Mouse (Mus musculus): ENCODE measurements at regions not wholly inside any gene's neighbourhood (a gene's known extent, or its start where the extent isn't known, plus 50 kb on each side); places are given as distances from the start of the nearest gene placed in this dataset.

DNA sequence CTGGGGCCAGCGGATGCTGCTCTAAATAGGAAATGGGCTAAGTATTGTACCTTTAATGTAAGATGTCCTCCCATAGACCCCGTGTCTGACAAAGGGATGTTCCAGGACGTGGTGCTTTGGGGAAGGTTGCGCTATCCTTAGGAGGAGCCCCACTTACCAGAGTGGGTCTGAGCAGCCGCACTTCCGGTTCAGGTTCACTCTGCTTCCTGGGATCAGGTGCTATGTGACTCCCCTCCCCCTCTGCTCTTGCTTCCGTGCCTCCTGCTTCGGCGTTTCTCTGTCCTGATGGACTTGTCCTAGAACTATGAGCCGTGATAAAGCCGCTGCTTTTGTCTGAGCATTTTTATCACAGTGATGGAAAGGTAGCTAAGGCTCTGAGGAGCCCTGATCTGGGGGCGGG, 57.4 kb upstream of the Hs6st1 start:
- no peak for ATAC-seq (ENCODE audit: extremely low read depth, insufficient number of reproducible peaks, low FRiP score, poor library complexity, severe bottlenecking)

DNA sequence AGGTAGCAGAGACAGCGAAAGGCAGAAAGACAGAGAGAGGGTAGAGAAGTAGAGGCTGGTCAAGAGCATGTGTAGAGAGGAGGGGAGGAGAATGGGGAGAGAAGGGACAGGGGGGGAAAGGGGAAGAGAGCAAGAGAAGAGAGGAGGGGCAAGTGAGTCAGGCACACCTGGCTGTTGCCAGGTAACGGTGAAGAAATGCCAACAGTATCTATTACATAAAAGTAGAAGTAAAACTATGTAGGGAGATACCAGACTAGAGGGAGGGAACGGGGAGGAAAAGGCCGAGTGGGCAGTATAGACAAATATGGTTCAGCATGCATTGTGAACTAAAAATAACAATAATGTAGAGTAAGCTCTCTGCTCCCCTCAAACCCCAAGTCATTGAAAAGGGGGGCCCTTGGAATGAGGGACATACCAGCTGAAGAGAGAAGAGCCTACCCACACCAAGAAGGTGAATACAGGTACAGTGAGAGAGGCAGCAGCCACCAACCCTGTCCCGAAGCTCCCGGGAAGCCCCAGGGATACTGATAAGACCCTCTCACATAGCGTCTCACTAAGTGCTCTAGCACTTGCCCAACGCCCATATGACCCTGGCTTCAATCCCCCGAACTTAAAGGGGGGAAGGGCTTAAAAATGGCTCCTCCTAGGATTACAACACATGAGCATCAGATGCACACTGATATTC, 56.0 kb upstream of the Hs6st1 start:
- no peak for ATAC-seq (ENCODE audit: extremely low read depth, insufficient number of reproducible peaks, low FRiP score, poor library complexity, severe bottlenecking)

DNA sequence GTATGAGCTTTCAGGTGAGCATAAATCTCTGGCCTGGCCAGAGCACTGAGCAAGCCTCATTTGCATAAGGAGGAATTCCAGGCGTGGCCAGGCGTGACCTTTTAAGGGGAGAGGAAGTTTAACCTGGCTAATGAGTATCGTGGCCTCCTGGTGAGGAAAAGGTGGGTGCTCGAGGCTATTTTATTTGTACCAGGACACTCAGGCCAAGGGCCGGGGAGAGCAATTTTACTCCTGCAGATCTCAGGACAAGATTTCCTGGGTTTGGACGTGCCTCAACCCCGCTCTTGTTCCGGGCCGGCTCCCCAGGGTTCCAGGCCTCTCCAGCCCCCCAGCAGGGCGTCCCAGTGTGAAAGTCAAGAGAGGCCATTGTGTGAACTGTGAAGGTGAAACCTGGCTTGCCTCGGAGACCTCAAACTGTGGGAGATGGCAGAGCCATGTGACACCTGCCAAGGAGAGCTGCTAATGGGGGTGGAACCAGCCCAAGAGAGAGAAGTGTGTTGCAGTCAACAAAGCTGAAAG, 54.3 kb upstream of the Hs6st1 start:
- ATAC-seq (ENCODE audit: extremely low read depth, insufficient number of reproducible peaks, low FRiP score, poor library complexity, severe bottlenecking) = no peak

DNA sequence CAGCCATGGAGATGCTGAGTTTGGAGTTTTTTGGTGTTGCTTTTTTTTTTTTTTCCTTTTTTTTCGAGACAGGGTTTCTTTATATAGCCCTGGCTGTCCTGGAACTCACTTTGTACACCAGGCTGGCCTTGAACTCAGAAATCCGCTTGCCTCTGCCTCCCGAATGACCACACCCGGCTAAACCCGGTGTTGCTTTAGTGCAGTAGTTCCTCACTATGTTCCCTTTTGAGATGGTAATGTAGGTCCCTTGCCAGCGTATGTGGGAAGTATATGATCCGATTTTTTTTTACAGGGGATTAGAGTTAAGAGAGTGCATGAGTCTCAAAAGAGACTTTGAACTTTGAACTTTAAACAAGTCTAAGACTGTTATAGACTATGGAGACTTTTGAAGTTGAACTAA, 53.8 kb upstream of the Hs6st1 start:
- ATAC-seq (ENCODE audit: extremely low read depth, insufficient number of reproducible peaks, low FRiP score, poor library complexity, severe bottlenecking) = no peak

DNA sequence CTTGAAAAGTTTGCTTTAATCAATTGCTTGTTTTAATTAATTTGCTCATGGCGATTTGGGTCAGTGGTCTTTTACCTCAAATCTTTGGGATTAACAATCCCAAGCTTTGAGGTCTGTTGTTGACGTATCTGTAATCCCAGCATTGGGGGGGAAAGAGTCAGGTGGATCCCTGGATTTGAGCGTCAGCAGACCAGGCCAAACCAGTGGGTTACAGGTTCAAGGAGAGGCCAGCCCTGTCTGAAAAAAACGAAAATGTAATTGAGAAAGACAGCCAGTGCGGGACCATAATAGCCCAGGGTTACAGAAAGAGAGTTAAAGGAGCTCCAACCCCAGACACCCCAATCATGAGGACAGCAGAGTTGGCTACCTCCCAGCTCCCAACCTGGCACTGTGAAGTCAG, 53.0 kb upstream of the Hs6st1 start:
- no peak for ATAC-seq (ENCODE audit: extremely low read depth, insufficient number of reproducible peaks, low FRiP score, poor library complexity, severe bottlenecking)

DNA sequence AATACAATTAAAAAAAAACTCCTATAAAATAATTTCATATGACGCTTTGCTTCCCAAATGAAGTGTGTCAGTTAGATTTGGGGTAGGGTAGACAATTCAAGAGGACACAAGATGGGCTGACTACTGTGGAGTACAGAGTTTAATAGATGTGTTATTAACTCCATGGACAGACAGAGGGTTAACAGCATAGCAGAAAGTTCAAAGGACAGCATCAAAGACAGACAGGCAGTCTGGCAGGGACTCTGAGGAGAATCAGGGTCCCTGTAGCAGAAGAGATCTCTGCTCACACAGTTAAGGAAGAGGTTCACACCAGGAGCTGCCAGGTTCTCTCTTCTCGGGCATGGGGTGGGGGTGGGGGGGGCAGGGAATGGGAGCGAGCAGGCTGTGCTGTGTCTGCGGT, 51.6 kb upstream of the Hs6st1 start:
- no peak for ATAC-seq (ENCODE audit: extremely low read depth, insufficient number of reproducible peaks, low FRiP score, poor library complexity, severe bottlenecking)

DNA sequence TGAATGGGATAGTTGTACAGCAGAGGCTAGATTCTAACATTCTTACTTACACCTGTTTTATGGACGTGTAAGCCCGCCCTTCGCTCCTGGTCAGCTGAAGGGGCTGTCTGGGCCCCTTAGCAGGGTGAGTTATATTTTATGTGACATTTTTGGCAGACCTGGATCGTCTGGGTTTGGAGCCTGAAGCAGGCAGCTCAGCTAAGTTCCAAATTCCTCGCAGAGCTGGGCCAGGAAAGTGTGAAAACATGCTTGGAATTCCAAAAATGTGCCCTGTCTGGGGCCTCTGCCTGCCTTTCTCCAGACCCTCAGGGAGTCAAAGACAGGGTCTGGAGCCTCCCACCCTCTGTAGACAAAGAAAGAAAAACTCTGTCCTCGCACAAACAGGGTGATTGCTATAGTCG, 51.1 kb upstream of the Hs6st1 start:
- no peak for ATAC-seq (ENCODE audit: extremely low read depth, insufficient number of reproducible peaks, low FRiP score, poor library complexity, severe bottlenecking)

DNA sequence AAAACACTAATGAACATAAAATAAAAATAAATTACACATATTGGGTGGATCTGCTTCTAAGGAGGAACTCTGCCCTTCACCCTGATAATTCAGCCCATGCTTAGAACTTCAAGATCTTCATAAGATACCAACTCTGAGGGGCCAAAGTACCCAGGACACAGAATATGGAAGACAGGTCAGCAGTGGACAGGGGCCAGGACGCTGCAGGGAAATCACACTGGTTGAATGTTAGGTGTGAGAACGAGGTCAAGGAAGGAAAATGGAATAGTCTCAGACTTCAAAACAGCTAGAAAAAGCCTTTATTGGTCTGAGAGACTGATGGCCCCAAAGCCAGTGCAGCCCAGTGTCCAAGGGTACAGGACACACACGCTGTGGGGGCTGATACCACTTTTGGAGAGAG, 50.5 kb upstream of the Hs6st1 start:
- ATAC-seq (ENCODE audit: extremely low read depth, insufficient number of reproducible peaks, low FRiP score, poor library complexity, severe bottlenecking) = no peak
